8 mouse cellular contexts compared by ENCODE assay signal in the genomic region with DNA sequence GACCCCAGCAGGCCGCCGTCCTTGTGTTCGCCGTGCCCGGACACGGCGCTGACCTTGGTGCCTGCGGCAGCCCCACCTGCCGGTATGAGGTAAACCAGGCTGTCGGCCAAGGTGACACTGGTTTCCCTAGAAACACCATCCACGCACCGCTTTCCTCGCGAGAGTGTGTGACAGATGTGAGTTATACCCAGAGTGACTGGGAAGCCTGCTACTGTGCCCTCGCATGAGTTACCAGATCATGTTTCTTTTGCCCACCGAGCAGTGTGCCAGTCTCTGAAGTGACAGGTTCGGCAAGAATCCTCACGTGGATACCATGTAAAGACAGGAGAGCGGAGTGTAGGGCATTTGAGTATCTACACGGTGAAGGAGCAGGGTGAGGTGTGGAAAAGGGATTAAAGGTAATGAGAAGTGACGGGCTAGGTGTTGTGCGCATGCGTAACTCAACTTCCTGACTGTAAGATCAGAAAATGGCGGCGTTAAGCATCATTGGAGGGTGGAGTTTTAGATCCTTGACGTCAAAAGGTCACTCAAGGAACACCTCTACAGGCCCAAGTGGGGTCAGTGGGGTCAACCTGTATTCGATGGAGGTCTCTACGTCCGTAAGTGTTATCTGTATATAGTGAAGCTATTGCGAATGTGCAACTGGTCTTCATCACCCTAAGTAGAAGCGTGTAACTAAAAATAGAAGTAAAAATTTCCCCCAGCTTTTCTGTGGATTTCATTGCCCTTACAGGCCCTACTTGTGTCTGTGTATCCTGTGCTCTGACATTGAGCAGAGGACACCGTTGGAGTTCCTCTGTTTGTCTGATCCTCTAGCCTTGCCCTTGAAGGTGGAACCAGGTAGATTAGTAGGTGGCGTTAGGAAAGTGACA. TPM values are rescaled to one million over a fixed set of nuclear protein-coding genes. Genes with fewer than 3 reads are reported as not detected.
DNase-seq lines count a peak whose midpoint lies in the region; ATAC-seq and TF ChIP-seq lines count a peak whose summit lies in the region.

No protein-coding gene starts in this region.

- DNase-seq in heart, adult 18-20 months: peak; percentile 78 to 83
- DNase-seq in heart, adult 11 months: no peak
- DNase-seq in cerebellum, adult 9-10 months: peak; percentile 91
- DNase-seq in frontal cortex, adult 2 months (ENCODE audit: extremely low spot score in 1 of 2, low spot score in 1 of 2): peak; percentile 77 to 82
- DNase-seq in hindbrain, postnatal 0 days (ENCODE audit: low spot score): peak; percentile 88
- peak; percentile 58 for DNase-seq in left cerebral cortex, postnatal 4 days
- DNase-seq in midbrain, embryonic 11.5 days (ENCODE audit: low spot score, missing footprints): peak; percentile 95
- DNase-seq in spleen, postnatal 4 days (ENCODE audit: low spot score in 2 of 2): peak; percentile 66 to 85

- H3K27ac ChIP-seq in hindbrain, postnatal 0 days: peak overlapping the region; percentile 96
- H3K27ac ChIP-seq in midbrain, embryonic 11.5 days (ENCODE audit: low read depth, low read length): peak overlapping the region; percentile 44; the same call in 1 of the 2 replicates

- H3K4me1 ChIP-seq in hindbrain, postnatal 0 days (ENCODE audit: insufficient read depth, low read length): peaks cover 7% of the 10 kb centered on the region
- peaks cover 5% of the 10 kb centered on the region; the same call in 1 of the 2 replicates for H3K4me1 ChIP-seq in midbrain, embryonic 11.5 days (ENCODE audit: control insufficient read depth, insufficient read depth, low read length)

- 17% methylated on average over 33 of the region's 33 CpGs for WGBS in hindbrain, postnatal 0 days
- 19% methylated on average over 33 of the region's 33 CpGs for WGBS in midbrain, embryonic 11.5 days

- H3K9ac ChIP-seq in hindbrain, postnatal 0 days (replicated peaks; ENCODE audit: low read length): peak overlapping the region; percentile 77
- H3K9ac ChIP-seq in midbrain, embryonic 11.5 days (ENCODE audit: low read length): peak overlapping the region; percentile 77

- no peaks in the 10 kb centered on the region for H3K9me3 ChIP-seq in hindbrain, postnatal 0 days (ENCODE audit: low read length)
- no peaks in the 10 kb centered on the region for H3K9me3 ChIP-seq in midbrain, embryonic 11.5 days (ENCODE audit: control insufficient read depth, low read length)

- intact Hi-C loops in left cerebral cortex, postnatal 4 days (cut with DNase I): no loop called here

- no peaks in the 10 kb centered on the region for H3K27me3 ChIP-seq in hindbrain, postnatal 0 days (ENCODE audit: insufficient read depth, low read length)
- no peaks in the 10 kb centered on the region; the same call in 1 of the 2 replicates for H3K27me3 ChIP-seq in midbrain, embryonic 11.5 days (ENCODE audit: control insufficient read depth, insufficient read depth, low read length)

- peak overlapping the region; percentile 71 for H3K4me3 ChIP-seq in hindbrain, postnatal 0 days (ENCODE audit: low read length)
- peak overlapping the region; percentile 78 for H3K4me3 ChIP-seq in midbrain, embryonic 11.5 days (ENCODE audit: low read depth, low read length)

- peak; percentile 83 for ATAC-seq in hindbrain, postnatal 0 days
- ATAC-seq in midbrain, embryonic 11.5 days (ENCODE audit: low FRiP score): no peak; the same call in 1 of the 2 replicates

- peak overlapping the region; percentile 74 for H3K4me2 ChIP-seq in hindbrain, postnatal 0 days (ENCODE audit: low read depth, low read length)
- H3K4me2 ChIP-seq in midbrain, embryonic 11.5 days: peak overlapping the region; percentile 83

- TF ChIP-seq CTCF in hindbrain, postnatal 0 days (IDR thresholded peaks at IDR 0.05; ENCODE audit: low read depth): peak; percentile 52

- H3K36me3 ChIP-seq in hindbrain, postnatal 0 days (ENCODE audit: insufficient read depth, low read length): 0 out of 2 replicates have a peak, but pooled peaks cover 5% of the 10 kb centered on the region
- 0 out of 2 replicates have a peak, but pooled peaks cover 2% of the 10 kb centered on the region for H3K36me3 ChIP-seq in midbrain, embryonic 11.5 days (ENCODE audit: control insufficient read depth, insufficient read depth, low read length)

RNA-seq across cellular contexts. Expression of gene Ogdh, which starts 0.9 kb away (rescaled TPM):
- total RNA-seq in heart, adult 18-20 months (2021): 1,000 to 10,000 TPM; 1,837 to 1,914 TPM
- 145 and 146 TPM in 2 replicates for polyA plus RNA-seq in frontal cortex, adult 2 months (2012; rRNA removed)
- total RNA-seq in hindbrain, postnatal 0 days (2014; rRNA removed): 139 TPM in 2 replicates
- polyA plus RNA-seq in hindbrain, postnatal 0 days (2015; fragmentation: Nextera tagmentation; extraction: Ambion mirVana): 139 and 151 TPM in 2 replicates
- 100 to 1,000 TPM; 146 to 159 TPM for total RNA-seq in left cerebral cortex, postnatal 4 days (2021)
- polyA plus RNA-seq in midbrain, embryonic 11.5 days (2014; fragmentation: Nextera tagmentation; extraction: Ambion mirVana): 80.4 and 81.3 TPM in 2 replicates

RNA-seq across cellular contexts. Expression of gene Tmed4, which starts 17.7 kb away (rescaled TPM):
- 100 to 1,000 TPM in 1 of 2 experiments, 10 to 100 TPM in 1; 98.8 to 112 TPM for total RNA-seq in heart, adult 18-20 months (2021)
- polyA plus RNA-seq in frontal cortex, adult 2 months (2012; rRNA removed): 126 and 128 TPM in 2 replicates
- total RNA-seq in hindbrain, postnatal 0 days (2014; rRNA removed): 82.0 and 95.4 TPM in 2 replicates
- polyA plus RNA-seq in hindbrain, postnatal 0 days (2015; fragmentation: Nextera tagmentation; extraction: Ambion mirVana): 103 and 114 TPM in 2 replicates
- total RNA-seq in left cerebral cortex, postnatal 4 days (2021): 10 to 100 TPM; 57.5 to 62.8 TPM
- polyA plus RNA-seq in midbrain, embryonic 11.5 days (2014; fragmentation: Nextera tagmentation; extraction: Ambion mirVana): 148 and 161 TPM in 2 replicates

RNA-seq across cellular contexts. Expression of gene Ddx56, which starts 24.8 kb away (rescaled TPM):
- 10 to 100 TPM; 22.1 to 25.0 TPM for total RNA-seq in heart, adult 18-20 months (2021)
- 42.4 and 45.9 TPM in 2 replicates for polyA plus RNA-seq in frontal cortex, adult 2 months (2012; rRNA removed)
- total RNA-seq in hindbrain, postnatal 0 days (2014; rRNA removed): 76.7 and 79.4 TPM in 2 replicates
- 65.6 and 69.0 TPM in 2 replicates for polyA plus RNA-seq in hindbrain, postnatal 0 days (2015; fragmentation: Nextera tagmentation; extraction: Ambion mirVana)
- 10 to 100 TPM; 47.9 to 50.8 TPM for total RNA-seq in left cerebral cortex, postnatal 4 days (2021)
- 98.8 and 104 TPM in 2 replicates for polyA plus RNA-seq in midbrain, embryonic 11.5 days (2014; fragmentation: Nextera tagmentation; extraction: Ambion mirVana)

Comparison
In these comparisons a context has a peak if more than half of its experiments do, and no peak if none do; other contexts are left out.
1. RNA of gene Ogdh, which starts 0.9 kb away (total RNA-seq): 1,837 to 1,914 TPM in heart, adult 18-20 months; 146 to 159 TPM in left cerebral cortex, postnatal 4 days and 139 TPM in hindbrain, postnatal 0 days; every median in the first group is over 10 times any median in the second.